Mouse (Mus musculus): ENCODE results near the gene Tnrc6c.

Gene Tnrc6c

GRCm38 (mm10) chr11:117766275-117766674 lies 112.2 kb downstream of the Tnrc6c start:
- CTCF ChIA-PET: interaction anchor here (0.5 kb wide), 1 partner anchor 173 kb away, joined by 3 read pairs; no protein-coding TSS in a partner anchor

GRCm38 (mm10) chr11:117768725-117769682 lies 114.9 kb downstream of the Tnrc6c start:
- CTCF ChIA-PET: interaction anchor here (0.6 kb wide), 2 partner anchors 44 to 588 kb away, joined by 3 to 7 read pairs; no protein-coding TSS in a partner anchor

- CTCF ChIA-PET: interaction anchor here (0.6 kb wide), 1 partner anchor 45 kb away, joined by 3 read pairs; no protein-coding TSS in a partner anchor
Observed at GRCm38 (mm10) chr11:117769683-117770047, 115.6 kb downstream of the Tnrc6c start.

DNA sequence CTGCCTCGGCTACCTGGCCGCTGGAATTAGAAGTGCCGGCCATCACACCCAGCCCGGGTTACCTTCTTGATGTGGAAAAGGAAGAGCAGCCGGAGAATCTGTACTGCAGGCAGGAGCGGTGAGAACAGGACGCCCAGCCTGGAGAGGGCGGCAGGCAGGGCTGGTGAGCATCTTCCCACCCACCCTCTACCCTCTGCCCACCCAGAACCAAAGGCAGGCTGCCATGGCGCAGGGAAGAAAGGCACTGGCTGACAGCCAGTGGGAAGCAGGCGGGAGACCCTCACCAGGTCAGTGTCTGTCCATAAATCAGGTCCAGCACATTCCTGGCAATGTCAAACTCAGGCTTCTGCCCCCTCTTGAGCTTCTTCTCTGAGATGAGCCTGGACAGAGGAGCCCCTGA lies 116.3 kb downstream of the Tnrc6c start:
- CTCF ChIA-PET: no interaction called here

DNA sequence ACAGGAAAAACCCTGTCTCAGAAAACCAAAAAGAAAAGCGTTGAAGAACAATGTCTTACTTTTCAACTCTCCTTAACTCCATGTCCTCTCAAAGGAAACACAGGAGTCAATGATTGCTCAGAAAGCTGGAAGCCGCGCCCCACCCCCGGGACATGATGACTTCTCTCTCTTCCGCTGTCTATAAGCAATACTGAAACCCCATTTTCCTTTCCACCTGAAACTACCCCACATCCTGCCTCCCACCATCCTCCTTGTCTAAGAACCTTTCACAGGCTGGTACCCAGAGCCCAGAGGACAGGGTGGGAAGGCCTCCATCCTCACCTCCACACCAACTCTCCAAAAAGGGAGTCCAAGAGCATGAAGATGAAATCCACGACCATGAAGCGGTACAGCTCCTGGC lies 118.3 kb downstream of the Tnrc6c start:
- CTCF ChIA-PET: interaction anchor here (0.7 kb wide), 1 partner anchor 106 kb away, joined by 3 read pairs; no protein-coding TSS in a partner anchor

- CTCF ChIA-PET: no interaction called here
Observed at GRCm38 (mm10) chr11:117774925-117775324, 120.8 kb downstream of the Tnrc6c start.

DNA sequence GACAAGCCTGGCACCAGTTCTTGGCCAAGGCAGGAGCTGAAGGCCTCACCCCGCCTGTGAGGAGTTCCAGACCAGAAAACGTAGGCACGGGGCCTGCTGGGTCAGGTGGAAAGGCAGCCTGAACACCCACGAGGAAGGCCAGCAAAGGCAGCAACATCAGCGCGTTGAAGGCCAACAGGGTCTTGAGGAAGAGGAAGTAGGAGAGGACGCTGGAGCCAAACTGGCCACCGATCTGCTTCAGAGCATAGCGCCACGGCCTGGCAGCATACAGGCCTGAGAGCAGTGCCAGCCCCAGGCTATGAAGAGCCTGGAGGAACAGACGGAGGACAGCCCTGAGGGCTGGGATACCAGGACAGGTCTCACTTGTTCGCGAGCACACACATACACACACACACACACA lies 121.5 kb downstream of the Tnrc6c start:
- CTCF ChIA-PET: no interaction called here

DNA sequence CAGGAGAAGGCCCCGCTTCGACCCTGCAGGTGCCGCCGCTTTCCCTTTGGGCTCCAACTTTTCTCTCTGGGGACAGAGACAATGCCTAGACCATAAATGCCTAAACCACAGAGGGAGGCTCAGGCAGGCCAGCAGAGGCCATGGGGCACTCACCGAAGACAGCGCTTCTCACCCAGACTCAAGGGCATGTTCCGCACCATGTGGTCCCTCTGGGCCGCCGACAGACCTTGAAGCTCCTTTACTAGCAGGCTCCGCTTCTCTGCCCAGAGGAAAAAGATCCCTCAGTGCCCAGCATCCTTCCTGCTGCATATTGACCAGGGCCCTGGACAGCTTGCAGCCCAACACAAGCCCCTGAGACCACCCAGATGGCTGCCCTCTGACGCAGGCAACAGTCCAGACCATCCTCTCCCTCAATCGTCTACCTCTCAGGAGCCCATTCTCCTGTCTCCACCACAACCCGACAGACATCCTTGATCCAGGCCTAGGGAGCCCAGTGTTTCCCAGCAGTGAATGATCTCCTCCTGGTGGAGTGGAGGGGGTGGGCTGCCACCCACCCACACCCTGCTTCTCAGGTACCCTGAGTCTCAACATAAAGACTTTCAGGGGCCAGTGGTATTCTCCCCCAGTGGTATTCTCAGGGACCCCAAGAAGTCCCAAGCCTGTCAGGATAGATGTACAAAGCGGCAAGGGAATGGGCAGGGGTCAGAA lies 122.2 kb downstream of the Tnrc6c start:
- CTCF ChIA-PET: no interaction called here

- CTCF ChIA-PET: no interaction called here
Observed at GRCm38 (mm10) chr11:117777111-117777510, 123.0 kb downstream of the Tnrc6c start.

DNA sequence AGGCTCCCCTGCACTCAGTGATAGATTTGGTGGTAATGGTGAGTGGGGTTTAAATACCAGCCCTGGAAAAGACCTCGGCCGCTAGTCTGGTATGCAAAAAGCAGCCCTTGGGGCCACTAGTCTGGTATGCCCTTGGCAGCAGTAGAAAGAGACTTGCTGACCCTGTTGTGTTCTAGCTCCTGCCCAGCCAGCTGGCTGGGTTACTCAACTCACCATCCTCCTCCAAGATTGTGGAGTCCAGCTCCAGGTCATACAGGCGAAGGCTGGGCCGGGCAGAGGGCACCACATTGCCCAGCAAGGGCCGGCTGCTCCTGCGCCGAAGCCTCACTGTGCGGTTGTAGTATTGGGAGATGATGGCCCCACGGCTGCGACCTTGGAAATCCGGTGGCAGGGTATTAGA lies 123.9 kb downstream of the Tnrc6c start:
- CTCF ChIA-PET: no interaction called here

DNA sequence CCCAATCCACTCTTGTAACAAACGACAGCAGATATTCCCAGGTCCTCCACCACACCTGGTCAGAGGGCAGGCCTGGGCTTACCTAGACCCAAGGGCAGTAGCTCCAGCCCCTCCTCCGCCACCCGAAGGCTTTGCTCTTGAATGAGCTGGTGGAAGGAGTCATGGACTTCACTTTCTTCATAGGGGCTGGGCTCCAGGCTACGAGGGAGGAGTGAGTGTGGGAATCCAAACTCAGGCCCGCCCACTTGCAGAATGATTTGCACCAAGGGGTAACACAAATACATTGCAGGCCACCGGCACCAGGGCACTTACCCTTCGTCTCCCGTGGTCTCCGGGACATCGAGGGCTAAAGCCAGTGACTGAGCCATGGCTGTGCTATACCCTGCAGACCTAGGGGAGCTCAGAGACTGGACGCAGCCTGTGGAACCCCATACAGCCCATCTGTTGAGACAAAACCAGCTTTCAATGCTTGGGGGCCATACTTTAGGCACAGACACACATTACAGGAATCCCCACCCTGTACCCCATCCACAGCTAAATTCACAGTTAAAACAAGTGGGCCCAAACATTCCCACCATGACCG lies 124.9 kb downstream of the Tnrc6c start:
- CTCF ChIA-PET: interaction anchor here (0.6 to 1.2 kb wide), 5 partner anchors 10 to 360 kb away, joined by 3 to 5 read pairs (median 3); no protein-coding TSS in a partner anchor

DNA sequence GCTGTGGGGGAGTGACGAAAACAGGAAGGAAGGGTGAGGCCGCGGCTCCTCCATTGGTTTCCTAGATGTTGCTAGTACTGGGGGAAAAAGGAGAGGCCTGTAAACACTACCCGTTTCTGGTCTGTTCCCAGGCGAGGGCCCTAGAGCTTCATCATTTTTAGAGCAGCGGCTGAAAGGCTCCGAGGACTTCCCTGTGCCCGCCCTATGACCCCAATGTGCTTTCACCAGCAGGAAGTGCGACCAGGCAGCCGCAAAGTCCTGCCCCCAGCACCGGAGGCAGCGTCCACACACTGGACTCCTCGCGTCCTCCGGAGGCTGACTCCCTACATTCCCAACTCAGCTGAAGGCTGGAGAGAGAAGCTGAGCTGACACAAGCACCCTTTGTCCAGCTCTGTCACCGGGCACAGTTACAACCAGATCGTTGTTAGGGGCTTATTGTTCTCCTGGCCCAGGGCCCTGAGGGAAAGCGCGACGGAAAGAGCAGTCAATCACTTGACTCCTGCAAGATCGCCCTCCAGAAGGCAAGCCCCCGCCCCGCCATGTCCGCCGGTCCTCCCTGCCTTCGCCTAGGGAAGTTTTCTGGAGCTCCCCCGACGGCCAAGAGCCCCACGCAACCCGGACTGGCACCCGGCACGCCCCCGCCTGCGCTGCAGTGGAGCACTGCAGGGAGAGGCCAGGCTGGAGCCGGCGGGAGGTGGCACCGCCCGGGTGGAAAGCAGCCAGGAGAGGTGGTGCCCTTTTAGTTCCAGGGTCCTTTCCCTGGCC lies 125.5 kb downstream of the Tnrc6c start:
- CTCF ChIA-PET: interaction anchor here (0.7 to 1.2 kb wide), 4 partner anchors 9 to 62 kb away, joined by 3 to 5 read pairs (median 3); no protein-coding TSS in a partner anchor

DNA sequence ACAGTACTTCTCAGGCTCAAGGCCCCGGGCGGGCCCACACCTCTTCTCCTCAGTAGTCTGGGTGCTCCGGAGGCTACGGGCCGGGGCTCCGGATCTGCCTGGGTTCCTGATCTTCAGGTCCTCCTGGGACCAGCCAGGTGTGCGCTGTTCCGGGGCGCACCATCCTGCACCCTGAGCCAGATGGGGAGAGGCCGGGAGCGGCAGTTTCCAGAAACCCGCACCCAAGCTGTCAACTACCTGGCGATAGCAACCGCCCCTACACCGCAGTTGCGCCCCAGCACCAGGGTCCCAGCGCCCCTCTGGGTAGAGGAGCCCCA lies 126.1 kb downstream of the Tnrc6c start:
- CTCF ChIA-PET: interaction anchor here (1.2 kb wide), 1 partner anchor 62 kb away, joined by 3 read pairs; no protein-coding TSS in a partner anchor

DNA sequence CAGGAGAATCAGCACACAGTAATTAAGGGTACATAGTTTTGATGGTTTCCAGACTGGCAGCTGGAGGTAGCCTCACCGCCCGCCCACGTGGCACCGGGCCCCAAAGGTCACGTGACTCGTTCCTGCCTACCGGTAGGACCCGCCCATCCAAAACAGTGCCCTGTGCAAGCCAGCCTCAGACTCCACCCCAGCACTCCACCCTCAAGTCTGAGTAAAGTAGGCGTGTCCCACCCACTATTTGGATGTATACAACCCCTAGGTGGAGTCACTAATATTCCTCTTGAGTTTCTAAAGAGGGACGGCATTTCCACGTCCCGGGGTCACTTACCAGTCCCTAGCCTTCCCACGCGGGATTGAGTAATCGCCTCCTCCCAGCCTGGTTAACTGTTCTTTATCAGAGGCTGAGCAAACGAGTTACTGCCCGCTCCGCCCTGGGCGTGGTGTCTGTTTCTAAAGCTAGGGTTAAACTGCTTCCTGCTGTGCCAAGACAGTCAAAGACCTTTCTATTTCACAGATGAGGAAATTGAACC lies 126.6 kb downstream of the Tnrc6c start:
- CTCF ChIA-PET: interaction anchor here (0.5 to 1.7 kb wide), 2 partner anchors 10 to 394 kb away, joined by 3 to 7 read pairs; no protein-coding TSS in a partner anchor

- CTCF ChIA-PET: interaction anchor here (1.1 to 1.7 kb wide), 2 partner anchors 9 to 85 kb away, joined by 5 to 7 read pairs; no protein-coding TSS in a partner anchor
Observed at GRCm38 (mm10) chr11:117781199-117781821, 127.2 kb downstream of the Tnrc6c start.

DNA sequence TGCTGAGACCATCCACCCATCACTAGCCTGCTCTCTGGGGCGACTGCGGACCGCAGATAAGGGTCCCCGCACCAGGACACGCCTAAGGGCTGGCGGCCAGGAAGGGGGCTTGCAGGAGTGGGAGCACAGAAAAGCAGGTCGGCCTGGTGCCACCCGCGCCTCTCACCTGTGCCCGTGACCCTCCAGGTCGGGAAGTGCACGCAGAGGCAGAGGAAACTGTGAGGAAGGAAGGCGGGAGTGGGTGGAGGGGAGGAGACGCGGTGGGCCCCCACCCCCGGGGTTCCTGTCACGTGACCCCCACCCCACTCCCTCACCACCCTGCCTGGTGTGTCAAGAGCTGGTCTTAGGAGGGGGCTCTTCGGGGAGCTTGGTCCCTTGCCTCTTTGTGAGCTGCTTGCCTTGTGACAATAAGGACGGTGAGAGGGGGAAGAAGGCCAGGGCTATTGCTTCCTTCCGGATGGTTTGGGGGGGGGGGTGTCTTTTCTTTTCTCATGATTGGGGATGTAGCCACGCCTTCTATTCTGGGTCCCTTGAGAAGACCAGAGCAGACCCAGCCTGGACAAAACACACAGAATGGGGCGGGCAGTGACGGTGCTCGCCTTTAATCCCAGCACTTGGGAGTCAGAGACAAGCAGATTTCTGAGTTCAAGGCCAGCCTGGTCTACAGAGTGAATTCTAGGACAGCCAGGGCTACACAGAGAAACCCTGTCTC lies 128.1 kb downstream of the Tnrc6c start, which contains the start of the genes Tmc8 and Tmc6:
Tmc8 (plus strand) TSS at position 84 of the 712 bp plus-strand sequence.
Tmc6 (minus strand) TSS at position 206 of the 712 bp plus-strand sequence.
- CTCF ChIA-PET: interaction anchor here (1.1 to 2.5 kb wide), 4 partner anchors 8 to 86 kb away, joined by 5 to 7 read pairs (median 5); no protein-coding TSS in a partner anchor

DNA sequence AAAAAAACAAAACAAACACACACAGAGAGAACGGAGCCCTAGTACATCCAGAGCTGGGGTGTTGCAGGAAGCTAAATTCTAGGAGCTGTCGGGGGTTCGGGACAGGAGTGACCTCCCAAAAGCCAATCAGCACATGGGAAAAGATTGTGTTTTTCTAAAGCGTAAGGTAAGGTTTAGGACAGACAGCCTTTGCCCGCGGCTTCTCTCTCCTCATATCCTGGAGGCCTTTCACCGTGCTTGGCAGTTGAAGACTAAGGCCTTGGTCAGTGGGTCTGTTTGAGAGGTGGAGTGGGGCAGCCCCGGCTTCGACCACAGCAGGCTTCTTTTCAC lies 128.6 kb downstream of the Tnrc6c start:
- CTCF ChIA-PET: interaction anchor here (0.7 to 2.5 kb wide), 3 partner anchors 42 to 119 kb away, joined by 5 to 12 read pairs (median 5); no protein-coding TSS in a partner anchor

DNA sequence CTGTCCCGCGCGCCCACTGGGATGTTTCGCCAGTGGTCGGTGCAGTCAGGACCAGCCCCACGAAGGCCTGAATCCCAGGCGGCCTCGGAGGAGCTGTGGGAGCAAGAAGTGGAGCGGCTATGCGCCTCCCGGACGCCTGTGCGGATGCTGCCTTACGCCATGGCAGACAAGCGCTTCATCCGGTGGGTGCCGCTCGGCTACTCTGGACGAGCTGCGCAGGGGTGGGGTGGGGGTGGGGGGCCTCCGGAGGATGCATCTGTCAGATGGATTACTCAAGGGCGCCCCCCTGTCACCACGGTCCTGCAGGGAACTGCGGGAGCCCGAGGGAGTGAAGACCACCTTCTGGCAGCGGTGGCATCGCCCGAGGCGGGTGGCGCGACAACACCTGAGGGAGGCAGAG lies 129.0 kb downstream of the Tnrc6c start:
- CTCF ChIA-PET: interaction anchor here (0.7 to 2.5 kb wide), 3 partner anchors 42 to 119 kb away, joined by 5 to 12 read pairs (median 5); no protein-coding TSS in a partner anchor

DNA sequence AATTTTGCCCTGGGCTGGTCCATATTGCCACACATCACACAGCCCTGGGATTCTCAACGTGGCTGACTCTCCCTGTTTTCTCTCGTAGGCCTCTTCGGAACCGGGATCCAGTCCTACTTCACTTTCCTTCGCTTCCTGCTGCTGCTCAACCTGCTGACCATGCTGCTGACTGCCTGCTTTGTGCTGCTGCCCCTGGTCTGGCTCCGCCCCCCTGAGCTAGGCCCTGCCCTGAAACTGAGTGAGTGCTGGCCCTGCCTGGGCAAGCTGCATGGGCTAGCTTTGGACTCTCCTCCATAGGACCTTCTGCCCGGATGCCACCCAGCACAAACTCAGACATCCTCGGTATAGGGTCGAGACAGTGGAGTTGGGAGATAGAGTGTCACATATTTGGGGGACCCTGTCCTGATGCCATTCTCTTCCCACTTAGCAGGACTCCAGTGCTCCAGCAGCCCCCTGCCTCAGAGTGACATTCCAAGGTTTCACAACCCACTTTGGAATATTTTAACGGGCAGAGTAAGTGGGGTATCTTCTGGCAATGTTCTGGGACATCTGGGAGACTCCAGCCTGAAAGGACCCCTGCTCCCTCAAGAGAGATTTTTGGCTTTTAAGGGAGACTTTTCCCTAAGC lies 129.7 kb downstream of the Tnrc6c start:
- CTCF ChIA-PET: interaction anchor here (1.5 to 2.5 kb wide), 2 partner anchors 41 to 66 kb away, joined by 5 read pairs; no protein-coding TSS in a partner anchor

Measured in spleen, embryonic (tissue).